Mouse (Mus musculus): ENCODE measurements at regions not wholly inside any gene's neighbourhood (a gene's known extent, or its start where the extent isn't known, plus 50 kb on each side); places are given as distances from the start of the nearest gene placed in this dataset.
A peak's percentile ranks its signal among the peaks of the same experiment; 100 is the strongest.

DNA sequence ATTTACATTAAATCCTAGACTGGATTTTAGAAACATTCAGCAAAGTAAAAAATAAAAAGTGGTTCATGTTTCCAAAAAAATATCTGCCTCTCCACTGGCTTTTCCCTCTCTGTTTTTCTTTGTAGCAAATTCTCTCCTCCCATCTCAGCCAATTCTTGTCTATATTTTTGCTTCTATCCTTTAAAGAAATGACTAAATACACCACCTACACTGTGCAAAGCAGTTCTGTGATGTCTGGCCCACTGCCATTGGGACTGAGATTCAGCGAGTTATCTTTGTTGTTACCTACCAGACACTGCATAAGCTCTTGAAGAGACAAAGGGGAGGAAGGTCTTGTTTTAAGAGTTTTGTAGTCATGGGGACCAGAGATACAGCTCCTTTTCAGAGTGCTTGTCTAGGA is 835.8 kb upstream of the Klhl29 start:
- peak; percentile 83 to 84 for DNase-seq (ENCODE audit: low spot score in 2 of 2)

DNA sequence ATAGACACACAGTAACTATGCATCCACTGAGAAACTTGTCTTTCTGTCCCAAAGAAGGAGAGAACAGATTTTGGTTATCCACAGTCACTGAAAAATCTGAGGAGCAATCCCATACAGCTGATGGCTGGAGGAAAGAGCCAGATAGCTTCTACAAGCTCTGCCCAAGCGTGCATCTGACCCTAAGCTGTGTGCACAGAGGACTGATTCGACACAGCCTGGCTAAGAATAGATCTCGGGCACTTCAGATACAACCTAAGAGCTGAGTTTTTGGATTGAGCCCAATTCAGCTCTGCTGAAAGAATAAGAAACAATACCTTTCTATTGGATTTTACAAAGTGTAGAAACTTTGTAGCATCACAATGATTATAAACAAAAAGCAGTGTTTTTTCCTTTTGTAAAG is 813.8 kb upstream of the Klhl29 start:
- DNase-seq (ENCODE audit: low spot score in 2 of 2): no peak

DNA sequence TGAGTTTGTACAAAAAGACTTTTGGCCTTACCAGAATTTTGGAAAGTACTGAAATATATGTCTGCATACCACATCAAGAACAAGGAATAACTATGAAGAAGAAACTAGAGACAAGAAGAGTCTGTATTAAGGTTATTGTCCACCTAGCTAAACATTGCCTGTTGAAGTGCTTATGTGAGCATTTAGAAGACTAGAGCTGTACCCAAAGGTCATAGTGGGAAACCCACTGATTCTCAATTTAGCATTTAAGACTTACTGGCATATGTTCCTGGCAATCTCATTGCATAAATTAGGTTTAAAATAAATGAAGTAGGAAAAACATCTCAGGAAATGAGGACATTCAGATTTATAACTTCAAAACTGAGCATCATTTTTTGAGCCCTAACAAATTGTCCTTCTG is 793.3 kb upstream of the Klhl29 start:
- DNase-seq (ENCODE audit: low spot score in 2 of 2): no peak

DNA sequence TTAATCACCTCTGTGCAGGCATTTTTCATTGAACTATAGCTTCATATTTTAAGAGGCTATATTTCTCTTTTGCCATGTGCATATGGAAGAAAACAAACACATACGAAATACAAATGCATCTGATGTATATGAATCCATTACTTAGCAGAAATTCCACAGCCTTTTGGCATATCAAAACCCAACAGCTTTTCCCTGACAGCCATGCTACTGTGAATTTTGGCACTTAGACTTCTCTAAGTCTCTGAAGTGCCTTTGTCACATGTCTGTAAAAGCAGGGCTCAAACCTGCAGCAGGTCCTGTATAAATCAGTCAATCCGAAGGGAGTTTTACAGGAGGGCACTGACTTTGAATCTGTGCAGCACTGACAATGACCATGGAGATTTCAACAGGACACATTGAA is 778.8 kb upstream of the Klhl29 start:
- no peak for DNase-seq (ENCODE audit: low spot score in 2 of 2)

DNA sequence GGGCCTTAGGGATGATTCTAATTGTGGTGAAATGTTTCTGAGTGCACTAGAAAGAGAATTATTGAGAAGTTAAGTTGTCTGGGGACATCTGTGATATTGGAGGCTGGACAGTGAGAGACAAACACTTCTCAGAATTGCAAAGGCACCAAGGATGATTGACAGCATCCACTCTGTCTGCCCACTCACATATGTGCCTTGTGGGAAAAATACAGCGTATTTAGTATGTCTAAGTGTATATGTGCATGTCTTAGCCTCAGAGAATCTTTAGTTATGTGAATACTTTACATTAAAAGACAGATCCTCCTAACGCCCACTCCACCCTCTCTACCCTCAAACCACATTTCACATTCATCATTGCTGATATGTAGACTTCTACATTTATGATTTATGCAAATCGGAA is 776.0 kb upstream of the Klhl29 start:
- DNase-seq (ENCODE audit: low spot score in 2 of 2): peak in 1 of 2 experiments; percentile 4

DNA sequence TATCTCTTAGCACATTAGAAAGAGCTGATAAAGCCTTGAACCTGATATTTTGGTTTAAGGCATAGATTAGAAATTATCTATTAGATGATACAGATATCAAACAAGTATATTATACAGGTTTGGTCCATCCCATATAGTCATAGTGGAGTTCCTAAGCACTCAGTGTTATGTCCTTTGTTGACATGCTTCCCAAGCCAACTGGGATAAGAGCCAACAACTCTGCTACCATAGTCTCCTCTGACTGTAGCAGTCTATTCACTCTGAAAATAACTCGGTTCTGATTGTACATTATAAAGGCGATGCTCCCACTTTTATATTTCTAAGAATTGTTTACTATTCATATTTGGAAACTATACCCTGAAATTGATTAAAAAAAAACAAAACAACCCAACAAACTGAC is 757.0 kb upstream of the Klhl29 start:
- DNase-seq (ENCODE audit: low spot score in 2 of 2): no peak

DNA sequence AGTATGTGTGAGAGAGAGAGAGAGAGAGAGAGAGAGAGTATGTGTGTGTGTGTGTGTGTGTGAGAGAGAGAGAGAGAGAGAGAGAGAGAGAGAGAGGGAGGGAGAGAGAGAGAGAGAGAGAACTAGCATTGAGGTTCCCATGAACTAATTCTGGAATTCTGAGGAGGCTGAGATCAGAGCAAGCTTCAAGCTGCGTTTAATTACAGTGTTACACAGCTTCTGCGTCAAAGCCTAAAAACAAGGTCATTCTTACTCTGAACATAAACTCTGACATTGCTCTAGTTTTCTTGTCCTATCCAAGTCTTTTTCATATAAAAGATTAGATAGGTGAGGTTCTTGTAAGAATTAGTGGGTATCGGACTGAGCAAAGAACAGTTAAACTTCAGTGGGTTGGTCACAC is 744.1 kb upstream of the Klhl29 start:
- DNase-seq (ENCODE audit: low spot score in 2 of 2): no peak

DNA sequence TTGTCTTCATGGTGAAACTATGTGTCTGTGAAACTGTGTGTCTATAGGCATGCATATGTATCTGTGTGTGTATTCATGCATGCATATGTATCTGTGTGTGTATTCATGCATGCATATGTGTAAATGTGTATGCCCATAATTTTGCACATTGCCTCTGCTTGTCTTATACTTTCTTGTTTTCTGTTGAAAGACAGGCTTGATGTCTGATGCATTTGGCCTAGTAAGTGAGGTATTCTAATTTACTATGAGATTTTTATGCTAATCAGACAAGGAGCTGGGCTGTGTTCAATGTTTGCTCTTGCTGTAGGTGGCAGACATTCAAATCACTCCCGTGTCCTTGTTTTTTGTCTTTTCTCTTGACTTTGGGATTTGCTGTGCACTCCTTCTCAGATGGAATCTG is 739.8 kb upstream of the Klhl29 start:
- DNase-seq (ENCODE audit: low spot score in 2 of 2): no peak

GRCm38 (mm10) chr12:6097295-6097694 is 721.8 kb upstream of the Klhl29 start:
- no peak for DNase-seq (ENCODE audit: low spot score in 2 of 2)

- DNase-seq (ENCODE audit: low spot score in 2 of 2): no peak
Measured at GRCm38 (mm10) chr12:6087627-6088350, 712.3 kb upstream of the Klhl29 start.

DNA sequence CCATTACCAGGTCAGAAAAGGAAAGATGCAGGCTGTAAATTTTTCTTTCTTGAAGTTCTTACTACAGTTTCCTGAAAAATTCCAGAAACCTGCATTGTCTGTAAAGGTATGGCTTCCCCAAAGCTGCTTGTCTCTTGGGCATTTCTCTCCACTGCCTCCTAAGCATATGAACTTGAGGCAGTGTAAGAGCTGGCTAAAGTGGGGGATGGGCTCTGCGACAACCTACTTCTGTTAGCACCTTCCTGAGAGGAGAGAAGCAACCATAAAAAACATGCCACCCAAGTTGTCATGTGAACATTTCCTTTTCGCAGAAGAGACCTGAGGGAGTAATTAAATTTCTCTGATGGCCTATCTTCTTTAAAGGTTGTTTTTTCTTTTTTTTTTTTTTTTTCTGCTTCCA is 711.6 kb upstream of the Klhl29 start:
- no peak for DNase-seq (ENCODE audit: low spot score in 2 of 2)

- DNase-seq (ENCODE audit: low spot score in 2 of 2): peak in 1 of 2 experiments; percentile 2
Measured at GRCm38 (mm10) chr12:6046866-6047689, 671.6 kb upstream of the Klhl29 start.

- DNase-seq (ENCODE audit: low spot score in 2 of 2): no peak
Measured at GRCm38 (mm10) chr12:6046110-6046509, 670.6 kb upstream of the Klhl29 start.

DNA sequence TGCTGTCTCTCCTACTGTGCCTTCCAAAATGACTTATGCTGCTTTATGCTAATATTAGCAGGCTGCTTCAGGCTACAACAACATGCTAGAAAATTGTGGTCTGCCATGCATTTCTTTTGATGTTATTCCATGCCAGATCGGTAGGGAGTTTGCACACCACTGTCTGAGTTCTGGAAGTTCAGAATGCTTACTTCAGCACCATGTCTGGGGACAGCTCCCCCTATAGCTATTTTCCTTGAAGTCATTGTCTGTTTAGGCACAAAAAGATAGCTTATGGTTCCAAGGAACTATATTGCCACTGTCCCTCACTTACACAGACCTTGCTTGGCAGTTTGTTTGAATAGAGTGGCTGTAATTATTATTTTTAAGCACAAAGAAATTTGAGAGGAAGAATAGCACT is 666.8 kb upstream of the Klhl29 start:
- DNase-seq (ENCODE audit: low spot score in 2 of 2): no peak

- DNase-seq (ENCODE audit: low spot score in 2 of 2): no peak
Measured at GRCm38 (mm10) chr12:6024111-6024510, 648.6 kb upstream of the Klhl29 start.

DNA sequence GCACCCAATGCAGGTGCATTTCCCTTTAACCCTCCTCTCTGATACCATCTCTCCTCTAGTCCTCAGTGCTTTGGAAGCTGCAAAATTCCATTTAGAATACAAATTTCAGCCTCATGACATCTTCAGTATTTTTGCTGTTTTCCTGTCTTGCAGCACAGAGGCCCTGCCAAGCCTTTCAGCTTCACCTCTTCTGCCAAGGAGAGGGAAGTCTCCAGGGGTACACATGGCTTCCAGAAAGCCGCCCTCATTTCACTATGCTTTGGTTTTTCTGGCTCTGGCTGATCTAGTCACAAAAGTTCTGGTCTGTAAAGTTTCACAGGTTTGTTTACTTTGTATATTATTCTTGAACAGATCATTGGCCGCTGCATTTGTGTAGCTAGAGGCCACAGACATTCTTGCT is 647.0 kb upstream of the Klhl29 start:
- DNase-seq (ENCODE audit: low spot score in 2 of 2): no peak

- DNase-seq (ENCODE audit: low spot score in 2 of 2): no peak
Measured at GRCm38 (mm10) chr12:6000961-6001360, 625.5 kb upstream of the Klhl29 start.

DNA sequence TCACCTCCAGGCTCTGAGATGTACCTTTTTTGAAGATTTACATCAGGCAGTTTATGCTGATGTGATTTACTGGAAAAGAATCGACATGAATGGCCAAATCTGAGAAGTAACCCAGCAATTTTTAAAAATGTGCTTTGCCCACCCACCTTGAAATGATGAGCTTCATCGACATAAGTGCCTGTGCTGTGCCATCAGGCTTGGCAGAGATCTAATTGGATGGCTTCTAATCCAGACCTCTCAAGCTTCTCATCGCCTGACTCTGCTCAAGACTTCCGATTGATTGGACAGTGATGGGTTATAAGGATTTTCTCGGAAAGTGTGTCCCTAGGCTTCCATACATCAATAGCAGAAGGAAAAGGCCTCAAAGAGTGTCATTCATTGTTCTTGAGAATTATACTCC is 621.9 kb upstream of the Klhl29 start:
- no peak for DNase-seq (ENCODE audit: low spot score in 2 of 2)

GRCm38 (mm10) chr12:5996672-5997071 is 621.2 kb upstream of the Klhl29 start:
- DNase-seq (ENCODE audit: low spot score in 2 of 2): no peak

- DNase-seq (ENCODE audit: low spot score in 2 of 2): peak; percentile 7 to 11
Measured at GRCm38 (mm10) chr12:5983937-5984610, 608.6 kb upstream of the Klhl29 start.

GRCm38 (mm10) chr12:5982096-5982495 is 606.6 kb upstream of the Klhl29 start:
- no peak for DNase-seq (ENCODE audit: low spot score in 2 of 2)

DNA sequence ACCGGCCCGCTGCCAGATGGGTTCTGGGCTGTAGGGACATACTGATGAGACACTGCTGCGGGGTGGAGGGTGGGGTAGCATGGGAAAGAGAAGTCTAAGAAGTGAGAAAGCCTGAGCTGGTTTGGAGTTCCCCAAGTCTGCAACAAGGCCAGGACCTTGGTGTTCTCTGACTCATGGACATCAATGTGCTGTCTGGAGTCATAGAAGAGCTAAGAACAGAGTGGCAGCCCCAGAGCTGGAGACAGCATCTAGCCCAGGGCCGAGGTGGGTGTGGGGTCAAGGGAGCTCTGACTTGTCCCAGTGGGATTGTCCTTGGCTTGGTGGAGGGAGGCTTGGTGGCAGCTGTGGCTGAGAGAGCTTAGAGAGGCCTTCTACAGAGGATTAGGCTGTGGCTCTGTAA is 600.4 kb upstream of the Klhl29 start:
- DNase-seq (ENCODE audit: low spot score in 2 of 2): no peak
